Mouse (Mus musculus) MEL (cell line): ENCODE results near the gene Rasl2-9. TPM values are rescaled to one million over a fixed set of nuclear protein-coding genes. Genes with fewer than 3 reads are reported as not detected.

Experiments
- DNase-seq: peaks from one replicate; pipeline ENCODE4 v3.0.0; 2011; ENCODE audit warnings: low read depth, low spot score
- H3K27ac ChIP-seq: 2 replicates; pipeline ENCODE4 v1.5.1; 2012; ENCODE audit warnings: low read depth, mild to moderate bottlenecking, control low read depth, low read length, moderate library complexity; ENCODE audit not compliant: control insufficient read depth
- H3K27me3 ChIP-seq, 2 experiments: fragments of 150-350 bp in 1 of 2; sonication (generic) in 1 of 2; 2 replicates each; pipeline ENCODE4 v1.6.1; 2012; ENCODE audit warnings: low read length in 2 of 2, mild to moderate bottlenecking in 2 of 2, improper control_type of control experiment in 1 of 2, moderate library complexity in 1 of 2; ENCODE audit not compliant: insufficient read depth in 2 of 2, control insufficient read depth in 1 of 2
- H3K36me3 ChIP-seq, 2 experiments: 2 replicates each; pipeline ENCODE4 v1.6.1; 2012 to 2014; ENCODE audit warnings: low read length in 2 of 2, improper control_type of control experiment in 1 of 2, inconsistent platforms in 1 of 2, mild to moderate bottlenecking in 1 of 2; ENCODE audit not compliant: insufficient read depth in 2 of 2, control insufficient read depth in 1 of 2
- H3K4me1 ChIP-seq, 2 experiments: fragments of 150-350 bp in 1 of 2; sonication (generic) in 1 of 2; 2 replicates each; pipeline ENCODE4 v1.6.1; 2012; ENCODE audit warnings: low read length in 2 of 2, improper control_type of control experiment in 1 of 2, mild to moderate bottlenecking in 1 of 2; ENCODE audit not compliant: insufficient read depth in 2 of 2, control insufficient read depth in 1 of 2
- H3K4me3 ChIP-seq, 2 experiments: fragments of 150-350 bp in 1 of 2; sonication (generic) in 1 of 2; 2 replicates each; pipeline ENCODE4 v1.5.1; 2012; ENCODE audit warnings: low read depth in 2 of 2, low read length in 2 of 2, mild to moderate bottlenecking in 2 of 2, moderate library complexity in 2 of 2, control low read depth in 1 of 2, improper control_type of control experiment in 1 of 2; ENCODE audit not compliant: control insufficient read depth in 1 of 2, insufficient read depth in 1 of 2
- H3K79me2 ChIP-seq: 2 replicates; pipeline ENCODE4 v1.6.1; 2012; ENCODE audit warnings: mild to moderate bottlenecking, low read length, moderate library complexity; ENCODE audit not compliant: control insufficient read depth, poor library complexity, insufficient read depth
- H3K9ac ChIP-seq: 2 replicates; pipeline ENCODE4 v1.6.1; 2012; ENCODE audit warnings: low read depth, mild to moderate bottlenecking, control low read depth, low read length, moderate library complexity; ENCODE audit not compliant: control insufficient read depth, poor library complexity, severe bottlenecking
- H3K9me3 ChIP-seq: fragments of 150-350 bp; sonication (generic); replicated peaks from 2 replicates; pipeline ENCODE4 v1.6.1; 2012; ENCODE audit warnings: mild to moderate bottlenecking, low read length, improper control_type of control experiment, moderate library complexity; ENCODE audit not compliant: insufficient read depth
- CTCF ChIP-seq, 3 experiments: IDR thresholded peaks in 2 of 3; conservative IDR thresholded peaks in 1 of 3; 2 replicates each; pipeline ENCODE4 v1.5.1; 2011 to 2012; ENCODE audit warnings: low read length in 3 of 3, low read depth in 2 of 3, mild to moderate bottlenecking in 2 of 3, improper control_type of control experiment in 1 of 3, inconsistent platforms in 1 of 3, mixed read lengths in 1 of 3, moderate library complexity in 1 of 3; ENCODE audit not compliant: control insufficient read depth in 1 of 3, insufficient read depth in 1 of 3, poor library complexity in 1 of 3, severe bottlenecking in 1 of 3
- ELF1 ChIP-seq: IDR thresholded peaks from 2 replicates; pipeline ENCODE4 v1.6.1; 2014; ENCODE audit warnings: low read depth, mild to moderate bottlenecking, inconsistent platforms, low read length, improper control_type of control experiment, moderate library complexity
- ETS1 ChIP-seq: IDR thresholded peaks from 2 replicates; pipeline ENCODE4 v1.6.1; 2012; ENCODE audit warnings: low read depth, mild to moderate bottlenecking, inconsistent platforms, low read length, improper control_type of control experiment, moderate library complexity
- GABPA ChIP-seq: IDR thresholded peaks from 2 replicates; pipeline ENCODE4 v1.6.1; 2012; ENCODE audit warnings: low read depth, mild to moderate bottlenecking, inconsistent platforms, low read length, improper control_type of control experiment, moderate library complexity
- HCFC1 ChIP-seq: IDR thresholded peaks from 2 replicates; pipeline ENCODE4 v1.6.1; 2012; ENCODE audit warnings: low read depth, mild to moderate bottlenecking, inconsistent platforms, low read length, improper control_type of control experiment, moderate library complexity
- JUND ChIP-seq: IDR thresholded peaks from 2 replicates; pipeline ENCODE4 v1.6.1; 2011; ENCODE audit warnings: low read depth, mild to moderate bottlenecking, improper control_type of control experiment, low read length
- MAFK ChIP-seq: IDR thresholded peaks from 2 replicates; pipeline ENCODE4 v1.6.1; 2011; ENCODE audit warnings: low read depth, mild to moderate bottlenecking, low read length, improper control_type of control experiment, borderline replicate concordance
- MAX ChIP-seq: IDR thresholded peaks from 2 replicates; pipeline ENCODE4 v1.6.1; 2011; ENCODE audit warnings: low read length, improper control_type of control experiment
- MAZ ChIP-seq: IDR thresholded peaks from 2 replicates; pipeline ENCODE4 v1.6.1; 2012; ENCODE audit warnings: low read depth, mild to moderate bottlenecking, inconsistent platforms, low read length, improper control_type of control experiment
- MEF2A ChIP-seq: IDR thresholded peaks from 2 replicates; pipeline ENCODE4 v1.6.1; 2014; ENCODE audit warnings: low read depth, mild to moderate bottlenecking, inconsistent platforms, low read length, improper control_type of control experiment; ENCODE audit not compliant: poor library complexity, insufficient replicate concordance, severe bottlenecking; ENCODE audit errors: extremely low read depth
- MXI1 ChIP-seq: IDR thresholded peaks from 2 replicates; pipeline ENCODE4 v1.6.1; 2011; ENCODE audit warnings: mild to moderate bottlenecking, low read depth, low read length, improper control_type of control experiment
- MYC ChIP-seq: IDR thresholded peaks from 2 replicates; pipeline ENCODE4 v1.6.1; 2011; ENCODE audit warnings: low read depth, mild to moderate bottlenecking, low read length, improper control_type of control experiment, moderate library complexity
- NRF1 ChIP-seq: IDR thresholded peaks from 2 replicates; pipeline ENCODE4 v1.6.1; 2014; ENCODE audit warnings: low read depth, mild to moderate bottlenecking, inconsistent platforms, low read length, improper control_type of control experiment, moderate library complexity; ENCODE audit not compliant: poor library complexity, insufficient read depth, severe bottlenecking
- POLR2A ChIP-seq, 2 experiments: IDR thresholded peaks; 2 replicates each; pipeline ENCODE4 v1.6.1; 2011 to 2012; ENCODE audit warnings: low read length in 2 of 2, mild to moderate bottlenecking in 2 of 2, control low read depth in 1 of 2, improper control_type of control experiment in 1 of 2, low read depth in 1 of 2, moderate library complexity in 1 of 2; ENCODE audit not compliant: control insufficient read depth in 1 of 2, insufficient read depth in 1 of 2, poor library complexity in 1 of 2
- POLR2AphosphoS5 ChIP-seq: IDR thresholded peaks from 2 replicates; pipeline ENCODE4 v1.6.1; 2012; ENCODE audit warnings: low read depth, borderline replicate concordance, mild to moderate bottlenecking, inconsistent platforms, low read length, moderate library complexity, mixed read lengths
- RAD21 ChIP-seq: IDR thresholded peaks from 2 replicates; pipeline ENCODE4 v1.6.1; 2011; ENCODE audit warnings: mild to moderate bottlenecking, low read depth, low read length, improper control_type of control experiment
- RCOR1 ChIP-seq: IDR thresholded peaks from 2 replicates; pipeline ENCODE4 v1.6.1; 2012; ENCODE audit warnings: low read depth, mild to moderate bottlenecking, inconsistent platforms, low read length, improper control_type of control experiment
- SMC3 ChIP-seq: IDR thresholded peaks from 2 replicates; pipeline ENCODE4 v1.6.1; 2011; ENCODE audit warnings: low read depth, low read length, improper control_type of control experiment
- TCF12 ChIP-seq: IDR thresholded peaks from 2 replicates; pipeline ENCODE4 v1.6.1; 2014; ENCODE audit warnings: low read depth, mild to moderate bottlenecking, inconsistent platforms, low read length, improper control_type of control experiment, moderate library complexity
- USF1 ChIP-seq: IDR thresholded peaks from 2 replicates; pipeline ENCODE4 v1.6.1; 2014; ENCODE audit warnings: low read depth, mild to moderate bottlenecking, inconsistent platforms, low read length, improper control_type of control experiment, moderate library complexity
- USF2 ChIP-seq, 2 experiments: IDR thresholded peaks; 2 replicates each; pipeline ENCODE4 v1.6.1; 2011 to 2012; ENCODE audit warnings: improper control_type of control experiment in 2 of 2, low read length in 2 of 2, borderline replicate concordance in 1 of 2, inconsistent platforms in 1 of 2, low read depth in 1 of 2, mild to moderate bottlenecking in 1 of 2; ENCODE audit not compliant: insufficient read depth in 1 of 2
- ZC3H11A ChIP-seq: IDR thresholded peaks from 2 replicates; pipeline ENCODE4 v1.6.1; 2012; ENCODE audit warnings: low read depth, mild to moderate bottlenecking, inconsistent platforms, low read length, improper control_type of control experiment
- ZKSCAN1 ChIP-seq: IDR thresholded peaks from 2 replicates; pipeline ENCODE4 v1.6.1; 2012; ENCODE audit warnings: low read depth, mild to moderate bottlenecking, inconsistent platforms, low read length, improper control_type of control experiment, moderate library complexity
- ZMIZ1 ChIP-seq: IDR thresholded peaks from 2 replicates; pipeline ENCODE4 v1.6.1; 2012; ENCODE audit warnings: low read depth, mild to moderate bottlenecking, inconsistent platforms, low read length, improper control_type of control experiment, moderate library complexity
- polyA plus RNA-seq, 2 experiments: library from polyadenylated mRNA; stranded (reverse) in 1 of 2; unstranded in 1 of 2; fragments of >175 nt in 1 of 2; fragments of >200 nt in 1 of 2; gene quantifications; 2 replicates each; pipeline versions ENCODE4 v1.2.1 to v1.2.4; 2012; ENCODE audit warnings: low replicate concordance in 2 of 2, low read depth in 1 of 2; ENCODE audit not compliant: insufficient read length in 2 of 2, insufficient read depth in 1 of 2, missing spikeins in 1 of 2
- total RNA-seq: library from RNA; depleted of rRNA; stranded (reverse); fragments of 300-350 nt; gene quantifications from 2 replicates; pipeline ENCODE4 v1.2.3, GENCODE M21; 2012

Gene Rasl2-9
- total and polyA plus RNA-seq, 3 experiments, result 0.65 to 196 TPM; not detected in 1

DNA sequence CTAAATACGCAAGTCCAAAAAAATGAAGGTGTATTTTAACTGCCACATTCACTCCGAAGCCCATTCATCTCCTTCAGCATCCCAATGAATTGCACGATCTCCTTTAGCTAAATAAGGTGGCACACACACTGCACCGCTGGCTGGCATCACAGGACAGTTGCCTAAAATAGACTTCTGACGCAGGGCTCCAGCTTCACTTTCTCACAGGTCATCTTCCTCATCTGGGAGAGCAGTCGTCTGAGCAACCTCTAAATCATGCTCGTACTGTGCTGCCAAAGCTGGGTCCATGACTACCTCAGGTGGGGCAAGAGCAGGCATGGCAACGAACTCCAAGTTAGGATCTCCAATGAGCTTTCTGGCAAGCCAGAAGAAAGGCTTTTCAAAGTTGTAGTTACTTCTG is 672 bp downstream of the Rasl2-9 start:
- Histone ChIP-seq H3K36me3 (no peaks in the 10 kb centered on the region), H3K27me3 (no peaks in the 10 kb centered on the region), H3K9ac (no peak overlapping the region), H3K79me2 (no peaks in the 10 kb centered on the region), H3K27ac (no peak overlapping the region), H3K4me3 (no peak overlapping the region), H3K9me3 (no peaks in the 10 kb centered on the region), H3K4me1 (no peaks in the 10 kb centered on the region)
- no peak for DNase-seq
- TF ChIP-seq ELF1 (no peak), POLR2A (IDR thresholded peaks at IDR 0.05; ENCODE audit: control insufficient read depth in 1 of 2, insufficient read depth in 1 of 2, low read depth in 1 of 2, low read length in 2 of 2, poor library complexity in 1 of 2) (no peak), ETS1 (no peak), POLR2AphosphoS5 (no peak), USF1 (no peak), MAFK (no peak), ZMIZ1 (no peak), ZKSCAN1 (no peak), MYC (no peak), ZC3H11A (no peak), CTCF (IDR thresholded peaks at IDR 0.05 in 2 of 3, conservative IDR thresholded peaks at IDR 0.05 in 1 of 3; ENCODE audit: control insufficient read depth in 1 of 3, insufficient read depth in 1 of 3, low read depth in 2 of 3, low read length in 3 of 3, poor library complexity in 1 of 3, severe bottlenecking in 1 of 3) (no peak), HCFC1 (no peak), JUND (no peak), MAX (no peak)

DNA sequence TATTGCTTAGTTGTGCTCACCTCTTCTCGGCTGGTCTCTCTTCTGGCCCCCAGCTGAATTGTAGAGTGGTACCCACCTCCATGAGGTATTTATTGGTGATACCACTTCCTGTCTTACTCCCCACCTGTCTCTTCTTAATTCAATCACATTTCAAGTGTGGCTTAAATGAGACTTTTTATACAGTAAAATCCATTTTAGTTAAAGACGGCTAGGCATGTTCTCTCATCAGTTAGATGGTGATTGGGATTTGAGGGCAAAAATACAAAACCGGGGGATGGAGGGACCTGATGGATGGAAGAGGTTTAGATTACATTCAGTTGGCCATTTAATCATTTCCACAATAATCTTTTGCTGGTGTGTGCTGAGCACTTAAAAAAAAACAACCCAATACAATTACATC is 8.9 kb downstream of the Rasl2-9 start, which contains the start of gene Rfpl4:
TSS of gene Rfpl4 (minus strand) at position 101 of the 400 bp plus-strand sequence.
- no peak within 1 kb of the TSS for H3K27ac ChIP-seq
- TF ChIP-seq ZMIZ1 (no peak), RAD21 (no peak), MAX (no peak), GABPA (no peak), USF2 (IDR thresholded peaks at IDR 0.05; ENCODE audit: borderline replicate concordance in 1 of 2, insufficient read depth in 1 of 2, low read depth in 1 of 2, low read length in 2 of 2) (no peak), ZKSCAN1 (no peak), RCOR1 (no peak), POLR2A (IDR thresholded peaks at IDR 0.05; ENCODE audit: control insufficient read depth in 1 of 2, insufficient read depth in 1 of 2, low read depth in 1 of 2, low read length in 2 of 2, poor library complexity in 1 of 2) (no peak), MYC (no peak), MXI1 (no peak), NRF1 (no peak), TCF12 (no peak), MAZ (no peak), MEF2A (no peak), SMC3 (no peak)
- no peaks in the 10 kb centered on the region for H3K4me1 ChIP-seq
- H3K79me2 ChIP-seq, result no peaks in the 10 kb centered on the region
- no peak within 1 kb of the TSS for H3K4me3 ChIP-seq
- no peaks in the 10 kb centered on the region for H3K27me3 ChIP-seq
- H3K36me3 ChIP-seq, result no peaks in the 10 kb centered on the region
- H3K9ac ChIP-seq, result no peak within 1 kb of the TSS
- no peak for DNase-seq
- no peaks in the 10 kb centered on the region for H3K9me3 ChIP-seq
